Mouse (Mus musculus) erythroblast, embryonic 14.5 days (primary cell): ENCODE results near the gene Hip1r. TPM values are rescaled to one million over a fixed set of nuclear protein-coding genes. Genes with fewer than 3 reads are reported as not detected.

Experiments used
- H3K27me3 ChIP-seq: 2 replicates; pipeline ENCODE4 v1.6.1; 2012; ENCODE audit warnings: inconsistent platforms; ENCODE audit not compliant: control insufficient read depth
- H3K36me3 ChIP-seq: 2 replicates; pipeline ENCODE4 v1.6.1; 2012; ENCODE audit warnings: mild to moderate bottlenecking, inconsistent platforms; ENCODE audit not compliant: control insufficient read depth
- H3K4me1 ChIP-seq: 2 replicates; pipeline ENCODE4 v1.6.1; 2012; ENCODE audit warnings: inconsistent platforms; ENCODE audit not compliant: control insufficient read depth
- H3K4me3 ChIP-seq: replicated peaks from 2 replicates; pipeline ENCODE3; 2012; ENCODE audit warnings: moderate library complexity, mild to moderate bottlenecking, inconsistent platforms
- H3K9me3 ChIP-seq: 2 replicates; pipeline ENCODE4 v1.6.1; 2012; ENCODE audit warnings: low read length, inconsistent platforms, mixed read lengths; ENCODE audit not compliant: control insufficient read depth
- GATA1 ChIP-seq: IDR thresholded peaks from 2 replicates; pipeline ENCODE4 v1.6.1; 2012; ENCODE audit warnings: low read length, inconsistent platforms, mixed read lengths
- TAL1 ChIP-seq: IDR thresholded peaks from 3 replicates; pipeline ENCODE4 v1.6.1; 2012; ENCODE audit warnings: low read length, inconsistent platforms, mixed read lengths
- polyA plus RNA-seq: library from polyadenylated mRNA; stranded (reverse); fragments of >175 nt; gene quantifications from 2 replicates; pipeline ENCODE4 v1.2.3, GENCODE M21; 2012

Gene Hip1r
- polyA plus RNA-seq, 1 experiment: 0.37 TPM

DNA sequence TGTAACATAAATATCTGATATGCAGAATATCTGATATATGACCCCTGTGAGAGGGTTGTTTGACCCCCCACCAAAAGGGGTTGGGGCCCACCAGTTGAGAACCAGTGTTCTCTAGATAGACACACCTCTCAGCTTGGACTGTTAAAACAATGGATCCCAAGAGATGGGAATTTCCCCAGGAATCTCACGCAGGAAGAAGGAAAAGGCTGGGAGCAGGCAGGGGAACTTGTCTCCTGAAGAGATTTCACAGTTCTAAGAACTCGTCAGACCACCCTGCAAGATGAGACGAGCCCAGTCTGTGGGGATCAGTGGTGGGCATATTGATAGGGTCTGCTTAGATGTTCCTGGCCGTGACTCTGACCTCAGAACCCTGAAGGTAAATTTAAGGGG is 6.5 kb downstream of the Hip1r start:
- no peak overlapping the region for H3K4me3 ChIP-seq
- H3K9me3 ChIP-seq: no peaks in the 10 kb centered on the region
- H3K4me1 ChIP-seq: peaks cover 17% of the 10 kb centered on the region
- no peak for TF ChIP-seq GATA1
- TF ChIP-seq TAL1: no peak
- H3K27me3 ChIP-seq: peaks cover 16% of the 10 kb centered on the region
- H3K36me3 ChIP-seq: peaks cover 5% of the 10 kb centered on the region; the same call in 1 of the 2 replicates

DNA sequence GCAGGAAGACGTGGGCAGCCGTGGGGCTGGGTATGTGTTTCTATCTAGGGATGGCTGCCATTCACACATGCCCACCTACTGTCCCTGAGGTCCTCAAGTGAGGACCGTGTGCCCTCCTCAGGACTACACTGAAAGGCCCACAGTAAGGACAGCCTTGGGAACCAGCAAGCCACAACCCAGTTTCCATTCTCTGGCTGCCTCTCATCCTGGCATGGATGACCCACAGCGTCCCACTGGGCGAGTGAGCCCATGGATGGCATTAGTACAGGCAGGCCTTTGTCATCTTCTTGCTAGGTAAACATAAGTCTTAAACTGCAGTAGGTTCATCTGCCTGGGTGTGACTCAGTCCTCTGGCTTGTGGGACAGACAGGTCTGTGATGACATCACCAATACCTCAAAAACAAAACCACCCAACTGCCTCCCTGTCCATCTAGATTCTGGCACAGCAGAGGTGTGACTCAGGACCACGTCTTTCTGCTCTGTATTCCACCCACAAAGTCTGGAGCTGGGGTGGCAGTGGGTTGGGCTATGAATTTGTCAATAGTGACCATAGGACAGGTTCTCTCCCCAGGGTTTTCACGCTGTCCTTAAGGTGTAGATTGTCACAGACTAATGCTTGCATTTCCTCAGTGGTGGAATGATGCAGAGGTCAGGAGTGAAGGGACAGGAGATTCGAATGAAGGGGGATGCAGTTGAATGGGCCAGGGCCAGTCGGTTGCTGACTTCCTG is 7.3 kb downstream of the Hip1r start:
- Histone ChIP-seq H3K4me1 (peaks cover 17% of the 10 kb centered on the region), H3K4me3 (no peak overlapping the region), H3K9me3 (no peaks in the 10 kb centered on the region), H3K27me3 (peaks cover 9% of the 10 kb centered on the region), H3K36me3 (peaks cover 5% of the 10 kb centered on the region; the same call in 1 of the 2 replicates)
- TF ChIP-seq GATA1: no peak
- TF ChIP-seq TAL1: no peak

DNA sequence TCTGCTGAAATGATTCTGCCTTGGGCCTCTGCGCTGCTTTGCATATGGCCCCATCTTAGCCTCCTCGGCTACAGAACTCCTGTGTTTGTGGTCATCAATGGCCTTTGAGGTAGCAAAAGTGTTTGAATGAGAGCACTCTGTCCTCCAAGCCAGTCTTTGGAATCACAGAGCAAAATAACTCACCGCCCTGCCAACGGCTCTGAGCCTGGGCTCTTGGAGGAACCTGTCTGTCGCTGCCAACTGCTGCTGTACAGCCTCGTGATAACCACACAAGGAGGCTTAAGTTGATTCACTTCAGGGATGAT is 7.8 kb downstream of the Hip1r start:
- H3K4me1 ChIP-seq: peaks cover 13% of the 10 kb centered on the region

DNA sequence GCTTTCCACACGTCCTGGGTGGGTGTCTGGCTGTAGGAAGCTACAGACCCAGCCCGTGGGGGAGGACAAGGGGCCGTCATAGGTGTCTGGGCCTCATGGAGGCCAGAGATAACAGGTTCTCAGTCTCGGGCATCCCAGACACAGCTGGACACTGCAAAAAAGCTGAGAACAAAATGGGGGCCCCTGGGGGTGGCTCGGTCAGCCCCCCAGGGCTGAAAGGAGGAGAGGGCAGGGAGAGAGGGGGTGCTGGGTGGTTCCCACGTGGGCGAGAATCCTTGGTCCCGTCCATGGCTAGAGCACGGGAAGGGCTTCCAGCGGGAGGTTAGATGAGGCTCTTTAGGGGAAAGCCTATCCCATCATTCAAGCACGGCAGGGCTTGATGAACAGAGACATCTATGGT is 9.4 kb downstream of the Hip1r start:
- Histone ChIP-seq H3K9me3 (no peaks in the 10 kb centered on the region), H3K4me1 (peaks cover 20% of the 10 kb centered on the region), H3K36me3 (peaks cover 5% of the 10 kb centered on the region; the same call in 1 of the 2 replicates), H3K4me3 (no peak overlapping the region), H3K27me3 (no peaks in the 10 kb centered on the region)
- TF ChIP-seq GATA1 (no peak), TAL1 (no peak)

More for the DNA sequence above, 7.8 kb downstream of the Hip1r start:
- H3K36me3 ChIP-seq: peaks cover 5% of the 10 kb centered on the region; the same call in 1 of the 2 replicates
- H3K9me3 ChIP-seq: no peaks in the 10 kb centered on the region
- TF ChIP-seq GATA1 (no peak), TAL1 (no peak)
- H3K4me3 ChIP-seq: no peak overlapping the region
- peaks cover 4% of the 10 kb centered on the region; the same call in 1 of the 2 replicates for H3K27me3 ChIP-seq

DNA sequence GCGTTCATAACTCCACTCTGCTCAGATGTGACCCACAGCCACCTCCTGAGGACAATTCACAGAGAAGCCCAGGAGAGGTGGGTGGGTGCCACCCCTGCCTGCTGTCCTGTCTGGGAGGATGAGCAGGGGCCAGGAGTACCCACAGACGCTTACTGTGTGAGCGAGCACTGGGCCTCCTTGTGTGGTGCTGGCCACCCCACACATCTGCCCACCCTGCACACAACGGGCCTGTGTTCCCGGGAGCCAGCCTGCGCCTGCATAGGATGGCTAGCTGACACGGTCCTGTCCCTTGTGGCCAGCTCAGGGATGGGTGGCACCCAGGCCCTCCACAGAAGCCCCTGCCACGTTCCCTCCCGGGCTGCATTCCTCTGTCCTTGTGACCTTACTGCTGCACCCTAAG is 12.0 kb downstream of the Hip1r start:
- H3K4me1 ChIP-seq: peaks cover 19% of the 10 kb centered on the region
- H3K4me3 ChIP-seq: no peak overlapping the region
- no peak for TF ChIP-seq GATA1
- TF ChIP-seq TAL1: no peak
- peaks cover 12% of the 10 kb centered on the region for H3K36me3 ChIP-seq
- no peaks in the 10 kb centered on the region for H3K27me3 ChIP-seq
- H3K9me3 ChIP-seq: no peaks in the 10 kb centered on the region

DNA sequence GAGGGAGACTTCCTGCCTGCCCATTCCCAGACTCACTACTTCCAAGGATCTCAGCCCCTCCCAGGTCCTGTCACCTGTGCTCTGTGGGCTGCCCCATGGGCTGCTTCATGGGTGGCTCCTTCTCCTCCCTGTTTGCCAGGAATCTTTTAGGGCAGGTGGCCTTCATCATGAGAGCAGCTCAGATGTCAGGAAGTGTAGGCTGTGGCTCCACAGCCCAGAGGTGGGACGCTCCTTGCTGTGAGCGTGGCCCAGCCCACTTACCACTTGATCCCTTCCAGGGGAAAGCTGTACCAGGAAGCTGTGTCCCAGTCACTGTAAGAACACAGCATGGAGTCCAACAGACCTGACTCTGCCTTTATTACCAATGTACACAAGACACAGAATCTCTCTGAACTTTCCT is 13.5 kb downstream of the Hip1r start:
- no peaks in the 10 kb centered on the region for H3K27me3 ChIP-seq
- TF ChIP-seq GATA1: no peak
- TF ChIP-seq TAL1: no peak
- no peak overlapping the region for H3K4me3 ChIP-seq
- peaks cover 23% of the 10 kb centered on the region for H3K36me3 ChIP-seq
- no peaks in the 10 kb centered on the region for H3K9me3 ChIP-seq
- peaks cover 19% of the 10 kb centered on the region for H3K4me1 ChIP-seq

DNA sequence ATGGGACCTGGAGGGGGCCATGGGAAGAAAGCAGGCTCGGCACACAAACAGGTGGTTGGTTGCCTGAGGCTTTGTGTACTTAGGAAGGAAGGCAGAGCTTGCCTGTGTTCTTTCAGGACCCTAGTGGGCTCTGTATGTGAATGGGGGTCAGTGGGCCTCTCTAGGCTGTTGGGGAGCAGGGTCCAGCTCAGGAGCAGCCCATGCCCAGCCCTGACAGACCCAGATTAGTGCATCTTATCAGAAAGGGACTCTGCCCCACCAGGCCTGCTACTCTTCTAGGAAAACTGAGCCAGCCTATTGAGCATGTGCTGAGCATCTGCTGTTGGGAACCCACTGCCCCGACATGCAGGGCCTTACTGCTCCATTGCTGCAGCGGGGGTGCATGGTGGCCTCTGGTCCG is 14.1 kb downstream of the Hip1r start:
- Histone ChIP-seq H3K36me3 (peaks cover 26% of the 10 kb centered on the region), H3K4me1 (peaks cover 15% of the 10 kb centered on the region), H3K9me3 (no peaks in the 10 kb centered on the region), H3K27me3 (no peaks in the 10 kb centered on the region), H3K4me3 (no peak overlapping the region)
- TF ChIP-seq GATA1 (no peak), TAL1 (no peak)

DNA sequence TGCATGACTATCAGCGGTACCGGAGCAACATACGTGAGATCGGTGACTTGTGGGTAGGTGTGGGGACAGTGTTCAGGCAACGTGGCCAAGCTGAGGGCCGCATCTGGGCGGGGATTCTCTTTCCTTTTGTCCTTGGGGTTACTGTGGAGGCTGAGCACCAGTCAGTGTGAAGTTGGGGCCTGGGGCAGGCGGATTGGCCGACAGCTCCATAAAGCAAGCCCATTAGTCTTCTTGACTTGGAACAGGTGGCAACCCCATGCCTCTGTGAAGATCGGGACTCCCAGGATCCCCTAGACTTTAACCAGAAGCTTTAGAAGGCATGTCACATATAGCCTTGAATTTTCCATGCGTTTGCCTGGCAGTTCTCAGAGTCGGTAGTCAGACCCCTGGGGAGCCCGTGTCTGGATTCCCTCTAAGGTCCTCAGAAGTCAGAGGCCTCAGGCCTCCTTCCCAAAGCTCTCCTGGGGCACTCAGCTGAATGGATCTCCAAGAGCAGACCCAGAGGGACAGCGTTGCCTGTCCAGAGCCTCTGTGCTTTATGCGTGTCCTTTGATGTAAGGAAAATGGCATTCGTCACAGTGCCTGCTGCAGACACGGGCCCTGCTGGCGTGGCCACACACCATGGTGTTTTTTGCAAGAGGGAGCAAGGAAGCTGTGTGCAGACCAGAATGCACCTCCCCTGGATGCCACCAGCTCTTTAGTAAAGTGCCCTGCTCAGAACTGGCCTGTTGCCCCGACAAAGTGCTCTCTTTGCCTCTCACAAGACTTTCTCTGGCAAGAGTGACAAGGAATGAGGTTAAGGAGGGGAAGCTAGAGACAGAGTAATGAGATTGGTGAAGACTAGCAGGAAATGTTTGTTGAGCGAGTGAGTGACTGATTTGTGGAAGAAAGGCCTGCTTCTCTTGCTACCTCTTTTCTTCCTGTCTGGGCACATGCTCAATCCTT is 16.8 kb downstream of the Hip1r start:
- H3K4me3 ChIP-seq: no peak overlapping the region
- no peak for TF ChIP-seq TAL1
- TF ChIP-seq GATA1: no peak
- no peaks in the 10 kb centered on the region for H3K27me3 ChIP-seq
- peaks cover 10% of the 10 kb centered on the region for H3K4me1 ChIP-seq
- H3K36me3 ChIP-seq: peaks cover 28% of the 10 kb centered on the region
- no peaks in the 10 kb centered on the region for H3K9me3 ChIP-seq

DNA sequence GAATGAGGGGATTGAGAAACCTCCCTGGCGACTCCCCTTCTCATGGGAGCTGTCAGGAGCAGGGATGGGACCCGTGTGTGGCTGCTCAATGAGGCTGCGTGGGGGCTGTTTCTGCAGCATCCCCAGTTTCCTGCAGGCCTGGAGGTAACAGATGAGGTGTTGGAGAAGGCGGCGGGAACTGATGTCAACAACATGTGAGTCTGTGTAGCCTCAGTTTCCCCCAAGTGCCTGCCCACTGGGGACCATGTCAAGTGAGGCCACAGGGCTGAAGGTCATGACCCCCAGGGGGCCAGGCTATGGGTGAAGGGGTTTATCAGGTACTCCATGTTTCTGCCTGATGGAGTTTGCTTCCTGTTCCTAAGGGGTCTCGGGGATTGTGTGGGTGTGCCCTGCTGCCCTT is 17.9 kb downstream of the Hip1r start:
- no peaks in the 10 kb centered on the region for H3K9me3 ChIP-seq
- TF ChIP-seq TAL1 (no peak), GATA1 (no peak)
- peaks cover 33% of the 10 kb centered on the region for H3K36me3 ChIP-seq
- H3K27me3 ChIP-seq: no peaks in the 10 kb centered on the region
- peaks cover 11% of the 10 kb centered on the region for H3K4me1 ChIP-seq
- H3K4me3 ChIP-seq: no peak overlapping the region
